Mouse (Mus musculus) C2C12 (cell line): ENCODE results near the gene Bcan. TPM values are rescaled to one million over a fixed set of nuclear protein-coding genes. Genes with fewer than 3 reads are reported as not detected.

Experiments
- H3K27me3 ChIP-seq: one replicate; pipeline ENCODE4 v1.6.1; 2011; ENCODE audit not compliant: control insufficient read depth, insufficient read depth, insufficient read length
- H3K36me3 ChIP-seq: one replicate; pipeline ENCODE4 v1.6.1; 2011; ENCODE audit not compliant: control insufficient read depth, insufficient read depth
- H3K4me3 ChIP-seq: one replicate; pipeline ENCODE4 v1.5.1; 2011; ENCODE audit warnings: mild to moderate bottlenecking, control low read depth; ENCODE audit not compliant: poor library complexity, insufficient read depth, severe bottlenecking
- H3K79me2 ChIP-seq: one replicate; pipeline ENCODE4 v1.6.1; 2011; ENCODE audit not compliant: control insufficient read depth, insufficient read depth
- H3K79me3 ChIP-seq: one replicate; pipeline ENCODE4 v1.6.1; 2011; ENCODE audit warnings: low read depth, control low read depth
- H3ac ChIP-seq: one replicate; pipeline ENCODE3; 2011; ENCODE audit warnings: low read depth; ENCODE audit not compliant: control insufficient read depth, insufficient read length
- CEBPB ChIP-seq: IDR thresholded peaks from one replicate; pipeline ENCODE4 v1.6.1; 2011; ENCODE audit warnings: low read depth, mild to moderate bottlenecking, control low read depth, moderate library complexity
- CTCF ChIP-seq: IDR thresholded peaks from one replicate; pipeline ENCODE4 v1.5.1; 2011; ENCODE audit not compliant: control insufficient read depth, insufficient read depth, insufficient read length
- FOSL1 ChIP-seq: IDR thresholded peaks from one replicate; pipeline ENCODE4 v1.8.0; 2011; ENCODE audit warnings: mild to moderate bottlenecking, low read length; ENCODE audit not compliant: poor library complexity, insufficient read depth, severe bottlenecking
- MAX ChIP-seq: IDR thresholded peaks from one replicate; pipeline ENCODE4 v1.6.1; 2011; ENCODE audit warnings: mild to moderate bottlenecking, control low read depth
- MYOD1 ChIP-seq: IDR thresholded peaks from one replicate; pipeline ENCODE4 v1.6.1; 2011; ENCODE audit warnings: low read depth; ENCODE audit not compliant: control insufficient read depth, insufficient read length
- MYOG ChIP-seq: IDR thresholded peaks from one replicate; pipeline ENCODE4 v1.6.1; 2011; ENCODE audit not compliant: control insufficient read depth, insufficient read length; ENCODE audit errors: extremely low read depth
- USF1 ChIP-seq: IDR thresholded peaks from one replicate; pipeline ENCODE4 v1.6.1; 2011; ENCODE audit warnings: low read depth, mild to moderate bottlenecking, control low read depth, moderate library complexity
- polyA plus RNA-seq: library from polyadenylated mRNA; unstranded; fragments of >200 nt; fragmentation: generic; extraction: Trizol; gene quantifications from one replicate; pipeline ENCODE4 v1.2.1, GENCODE M21; 2012; ENCODE audit warnings: missing spikeins

Gene Bcan
- polyA plus RNA-seq, 1 experiment: 0.15 TPM

DNA sequence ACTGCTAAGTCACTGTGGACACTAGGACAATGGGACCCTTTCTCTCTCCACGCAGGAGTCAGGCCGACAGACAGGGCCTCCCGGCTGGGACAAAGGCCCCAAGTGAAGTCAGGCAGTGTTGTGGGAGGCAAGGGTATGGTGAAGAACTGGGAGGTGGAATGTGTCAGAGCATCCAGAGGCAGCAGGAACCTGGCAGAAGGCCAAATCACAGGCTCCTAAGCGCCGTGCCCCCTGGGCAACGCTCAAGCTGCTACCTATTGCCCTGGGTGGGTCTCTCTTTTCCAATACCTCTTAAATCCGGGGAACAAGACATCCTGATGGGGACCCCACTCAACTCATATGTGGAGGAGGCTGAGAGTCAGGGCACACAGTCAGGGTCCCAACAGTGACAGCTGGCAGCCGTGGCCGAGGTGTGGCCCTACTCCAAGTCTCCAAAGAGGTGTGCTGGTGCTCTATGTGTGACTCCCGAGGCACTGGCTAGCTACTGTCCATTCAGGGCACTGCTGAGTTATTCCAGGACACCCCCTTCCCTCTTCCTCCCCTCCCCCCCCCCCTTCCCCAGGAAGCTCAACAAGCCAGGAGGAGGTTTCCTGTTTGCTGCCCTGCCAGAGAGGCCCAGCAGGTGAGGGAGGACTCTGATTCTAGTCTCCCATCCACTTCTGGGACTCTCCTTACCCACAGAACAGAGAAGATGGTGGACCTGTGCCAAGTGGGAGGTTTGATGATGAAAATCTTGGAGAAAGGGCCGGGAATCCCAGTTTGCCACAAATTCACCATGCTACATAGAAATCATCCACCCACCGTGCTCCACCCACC lies 14.3 kb downstream of the Bcan start:
- no peak overlapping the region for H3ac ChIP-seq
- no peaks in the 10 kb centered on the region for H3K79me3 ChIP-seq
- H3K36me3 ChIP-seq: no peaks in the 10 kb centered on the region
- H3K27me3 ChIP-seq: no peaks in the 10 kb centered on the region
- no peaks in the 10 kb centered on the region for H3K79me2 ChIP-seq
- no peak for TF ChIP-seq MYOG
- no peak for TF ChIP-seq CTCF
- TF ChIP-seq CEBPB: no peak
- TF ChIP-seq FOSL1: no peak
- H3K4me3 ChIP-seq: no peak overlapping the region

- no peaks in the 10 kb centered on the region for H3K27me3 ChIP-seq
- no peak for TF ChIP-seq FOSL1
- TF ChIP-seq MYOD1: peak; percentile 16
- H3ac ChIP-seq: peak overlapping the region; percentile 69
- H3K36me3 ChIP-seq: peaks cover 2% of the 10 kb centered on the region
- no peaks in the 10 kb centered on the region for H3K79me2 ChIP-seq
- no peak overlapping the region for H3K4me3 ChIP-seq
- H3K79me3 ChIP-seq: no peaks in the 10 kb centered on the region
Observed at GRCm38 (mm10) chr3:87984094-87984493, 15.9 kb downstream of the Bcan start.

DNA sequence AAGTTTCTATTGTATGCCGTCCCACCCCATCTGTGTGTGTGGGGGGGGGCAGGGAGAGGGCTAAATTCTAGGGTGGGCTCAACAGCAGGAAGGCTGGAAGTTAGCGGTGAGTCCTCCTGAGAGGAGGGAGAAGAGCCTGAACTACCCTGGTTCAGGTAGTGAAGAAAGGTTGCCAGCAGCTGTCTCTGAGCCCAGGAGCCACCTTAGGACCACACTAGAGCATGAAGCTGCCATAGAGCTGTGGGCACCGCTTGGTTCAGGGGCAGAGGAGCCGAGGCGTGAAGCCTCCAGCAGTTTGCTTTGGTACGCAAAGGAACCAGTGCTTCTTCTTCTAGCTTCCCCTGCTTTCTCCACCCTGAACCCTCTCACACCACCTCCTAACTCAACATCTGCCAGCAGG lies 16.4 kb downstream of the Bcan start:
- no peak for TF ChIP-seq MYOD1
- TF ChIP-seq CTCF: no peak
- no peak for TF ChIP-seq FOSL1
- TF ChIP-seq CEBPB: no peak
- no peak for TF ChIP-seq MYOG
- TF ChIP-seq USF1: no peak
- TF ChIP-seq MAX: no peak

GRCm38 (mm10) chr3:87982836-87983601 lies 17.0 kb downstream of the Bcan start:
- Histone ChIP-seq H3K4me3 (no peak overlapping the region), H3K79me2 (no peaks in the 10 kb centered on the region), H3K36me3 (peaks cover 10% of the 10 kb centered on the region), H3K27me3 (no peaks in the 10 kb centered on the region), H3ac (peak overlapping the region; percentile 57), H3K79me3 (no peaks in the 10 kb centered on the region)
- no peak for TF ChIP-seq CEBPB
- peak; percentile 93 for TF ChIP-seq MYOD1
- TF ChIP-seq FOSL1: no peak
- no peak for TF ChIP-seq MYOG
- no peak for TF ChIP-seq CTCF

More for the DNA sequence above, 16.4 kb downstream of the Bcan start:
- Histone ChIP-seq H3K27me3 (no peaks in the 10 kb centered on the region), H3ac (peak overlapping the region; percentile 69), H3K4me3 (no peak overlapping the region), H3K79me3 (no peaks in the 10 kb centered on the region), H3K36me3 (peaks cover 6% of the 10 kb centered on the region), H3K79me2 (no peaks in the 10 kb centered on the region)

- H3K79me2 ChIP-seq: no peaks in the 10 kb centered on the region
- H3ac ChIP-seq: peak overlapping the region; percentile 57
- H3K4me3 ChIP-seq: no peak overlapping the region
- H3K79me3 ChIP-seq: no peaks in the 10 kb centered on the region
- H3K36me3 ChIP-seq: peaks cover 19% of the 10 kb centered on the region
- TF ChIP-seq FOSL1 (no peak), MAX (peak; percentile 32), MYOD1 (peak; percentile 21)
- H3K27me3 ChIP-seq: no peaks in the 10 kb centered on the region
Observed at GRCm38 (mm10) chr3:87981894-87982835, 17.9 kb downstream of the Bcan start.
